Mouse (Mus musculus) stomach, postnatal 0 days (tissue): Measurements from ENCODE around the gene S100a13.

Source experiments
- CTCF ChIP-seq: IDR thresholded peaks from 2 replicates; pipeline ENCODE4 v1.5.1; 2016; ENCODE audit warnings: antibody characterized with exemption, low read depth, mild to moderate bottlenecking, moderate library complexity
- EP300 ChIP-seq: optimal IDR thresholded peaks from 2 replicates; pipeline ENCODE3; 2016; ENCODE audit warnings: antibody characterized with exemption

DNA sequence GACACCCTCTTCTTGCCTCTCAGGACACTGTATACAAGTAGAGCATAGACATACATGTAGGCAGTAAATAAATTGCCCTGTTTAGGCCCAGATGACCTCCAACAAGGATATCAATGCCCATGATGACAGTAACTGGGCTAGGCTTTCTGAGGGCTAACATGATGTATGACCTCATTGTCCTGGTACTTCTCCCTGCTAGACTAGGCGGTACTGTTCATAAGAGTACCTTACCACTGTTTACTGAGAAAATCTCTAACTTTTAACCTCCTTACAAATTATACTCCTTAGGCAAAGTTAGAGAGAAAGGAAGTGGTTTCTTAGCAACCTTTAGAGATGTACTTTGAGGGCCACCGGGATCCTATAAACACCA, 36.2 kb downstream of the S100a13 start:
- TF ChIP-seq CTCF (no peak), EP300 (no peak)
